Mouse (Mus musculus) liver, adult (tissue): ENCODE results near the gene Strip2.

Source experiments
- GATA4 ChIP-seq: IDR thresholded peaks from 2 replicates; pipeline ENCODE4 v1.6.1; 2014; ENCODE audit warnings: mild to moderate bottlenecking, low read length; ENCODE audit not compliant: insufficient replicate concordance

Gene Strip2

GRCm38 (mm10) chr6:29913673-29914072 lies 3.1 kb upstream of the Strip2 start:
- TF ChIP-seq GATA4 = no peak

GRCm38 (mm10) chr6:29914136-29914535 lies 2.7 kb upstream of the Strip2 start:
- no peak for TF ChIP-seq GATA4

- TF ChIP-seq GATA4 = no peak
These were observed 976 bp upstream of the Strip2 start for GRCm38 (mm10) chr6:29915836-29916235.

- TF ChIP-seq GATA4 = no peak
These were observed 540 bp downstream of the Strip2 start for GRCm38 (mm10) chr6:29917383-29917720.

- no peak for TF ChIP-seq GATA4
These were observed 1.1 kb downstream of the Strip2 start for GRCm38 (mm10) chr6:29917947-29918346.

GRCm38 (mm10) chr6:29923501-29923900 lies 6.7 kb downstream of the Strip2 start:
- no peak for TF ChIP-seq GATA4

- TF ChIP-seq GATA4 = no peak
These were observed 8.9 kb downstream of the Strip2 start for GRCm38 (mm10) chr6:29925594-29926219.

GRCm38 (mm10) chr6:29930087-29930486 lies 13.3 kb downstream of the Strip2 start:
- TF ChIP-seq GATA4 = no peak

GRCm38 (mm10) chr6:29930665-29931064 lies 13.9 kb downstream of the Strip2 start:
- TF ChIP-seq GATA4 = no peak

GRCm38 (mm10) chr6:29931181-29931580 lies 14.4 kb downstream of the Strip2 start:
- TF ChIP-seq GATA4 = no peak

GRCm38 (mm10) chr6:29935741-29936140 lies 18.9 kb downstream of the Strip2 start:
- no peak for TF ChIP-seq GATA4

GRCm38 (mm10) chr6:29940428-29940827 lies 23.6 kb downstream of the Strip2 start:
- TF ChIP-seq GATA4 = no peak

- no peak for TF ChIP-seq GATA4
These were observed 24.2 kb downstream of the Strip2 start for GRCm38 (mm10) chr6:29941036-29941435.

GRCm38 (mm10) chr6:29944465-29944864 lies 27.7 kb downstream of the Strip2 start:
- no peak for TF ChIP-seq GATA4

GRCm38 (mm10) chr6:29946568-29946967 lies 29.8 kb downstream of the Strip2 start:
- TF ChIP-seq GATA4 = no peak

- TF ChIP-seq GATA4 = no peak
These were observed 31.0 kb downstream of the Strip2 start for GRCm38 (mm10) chr6:29947823-29948222.

- TF ChIP-seq GATA4 = no peak
These were observed 39.9 kb downstream of the Strip2 start for GRCm38 (mm10) chr6:29956749-29957148.
